Mouse (Mus musculus): ENCODE data around the gene Ltf. TPM values are rescaled to one million over a fixed set of nuclear protein-coding genes. Genes with fewer than 3 reads are reported as not detected.

Gene Ltf
- total and polyA plus RNA-seq, 3 experiments, result 0.86 to 2.1 TPM; not detected in 1

DNA sequence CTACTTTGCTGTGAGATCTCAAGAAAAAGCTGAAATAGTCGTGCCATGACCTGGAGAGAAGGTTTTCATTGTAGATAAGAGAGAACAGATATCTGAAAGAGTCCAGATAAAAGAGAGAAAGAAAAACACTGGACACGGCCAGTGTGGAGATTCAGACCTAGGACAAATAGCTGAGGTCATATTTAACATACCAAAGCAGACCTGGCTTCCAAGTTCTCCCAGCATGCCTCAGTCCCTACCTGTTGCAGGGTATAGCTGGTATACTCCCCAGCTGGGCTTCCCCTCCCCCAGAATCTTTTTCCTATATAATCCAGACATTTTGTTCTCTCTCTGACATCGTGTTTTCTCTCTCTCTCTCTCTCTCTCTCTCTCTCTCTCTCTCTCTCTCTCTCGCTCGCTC lies 68.9 kb downstream of the Ltf start:
- DNase-seq, result no peak

DNA sequence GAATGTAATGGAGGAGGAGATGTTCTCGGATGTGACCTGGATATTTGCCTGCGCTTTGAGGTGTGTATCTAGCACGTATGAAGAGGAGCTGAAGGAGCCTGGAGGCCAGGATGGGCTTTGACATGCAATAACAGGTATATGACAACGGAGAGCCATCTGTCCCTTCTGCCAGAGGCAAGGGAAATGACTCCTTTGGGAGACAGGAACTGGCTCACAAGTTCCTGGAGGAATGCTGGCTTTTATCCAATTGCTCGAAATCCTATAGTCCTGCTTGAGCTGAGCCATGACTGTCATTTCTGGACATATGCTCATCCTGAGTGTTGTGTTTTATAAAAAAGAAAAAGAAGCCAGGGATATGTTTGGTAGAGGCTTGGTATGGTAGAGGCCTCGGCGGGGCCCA lies 69.8 kb downstream of the Ltf start:
- DNase-seq, result no peak

Other genes with a start within 250 kb of the Ltf start
- gene Prss42, start 221.1 kb upstream of the Ltf start, total RNA-seq (2021), result not detected
- not detected in 2 replicates for gene Prss42, start 221.1 kb upstream of the Ltf start, polyA plus RNA-seq (2012; rRNA removed)
- gene Prss44, start 205.3 kb upstream of the Ltf start, total RNA-seq (2021), result not detected
- gene Prss44, start 205.3 kb upstream of the Ltf start, polyA plus RNA-seq (2012; rRNA removed), result not detected in 2 replicates
- gene Prss43, start 192.6 kb upstream of the Ltf start, total RNA-seq (2021), result not detected
- not detected in 2 replicates for gene Prss43, start 192.6 kb upstream of the Ltf start, polyA plus RNA-seq (2012; rRNA removed)
- gene Prss45, start 184.7 kb upstream of the Ltf start, total RNA-seq (2021), result not detected
- gene Prss45, start 184.7 kb upstream of the Ltf start, polyA plus RNA-seq (2012; rRNA removed), result not detected in 2 replicates
- not detected for gene Prss46, start 174.8 kb upstream of the Ltf start, total RNA-seq (2021)
- not detected in 2 replicates for gene Prss46, start 174.8 kb upstream of the Ltf start, polyA plus RNA-seq (2012; rRNA removed)
- not detected for gene Prss50, start 161.3 kb upstream of the Ltf start, total RNA-seq (2021)
- not detected in 2 replicates for gene Prss50, start 161.3 kb upstream of the Ltf start, polyA plus RNA-seq (2012; rRNA removed)
- gene Als2cl, start 139.4 kb upstream of the Ltf start, total RNA-seq (2021), result 10 to 100 TPM; 13.3 to 20.2 TPM
- gene Als2cl, start 139.4 kb upstream of the Ltf start, polyA plus RNA-seq (2012; rRNA removed), result 43.0 and 52.5 TPM in 2 replicates
- gene Tmie, start 139.2 kb upstream of the Ltf start, total RNA-seq (2021), result 1 to 10 TPM; 2.0 to 3.9 TPM
- gene Tmie, start 139.2 kb upstream of the Ltf start, polyA plus RNA-seq (2012; rRNA removed), result 2.2 and 4.6 TPM in 2 replicates
- not detected for gene Fam240a, start 102.4 kb upstream of the Ltf start, total RNA-seq (2021)
- gene Fam240a, start 102.4 kb upstream of the Ltf start, polyA plus RNA-seq (2012; rRNA removed), result not detected in 2 replicates
- not detected for gene Tdgf1, start 73.1 kb upstream of the Ltf start, total RNA-seq (2021)
- not detected in 2 replicates for gene Tdgf1, start 73.1 kb upstream of the Ltf start, polyA plus RNA-seq (2012; rRNA removed)
- 10 to 100 TPM in 1 of 2 experiments, 1 to 10 TPM in 1; 8.0 to 18.5 TPM for gene Lrrc2, start 67.7 kb upstream of the Ltf start, total RNA-seq (2021)
- 0.34 and 0.39 TPM in 2 replicates for gene Lrrc2, start 67.7 kb upstream of the Ltf start, polyA plus RNA-seq (2012; rRNA removed)
- 1 to 10 TPM; 3.9 to 4.7 TPM for gene Rtp3, start 28.7 kb upstream of the Ltf start, total RNA-seq (2021)
- 8.7 and 8.8 TPM in 2 replicates for gene Rtp3, start 28.7 kb upstream of the Ltf start, polyA plus RNA-seq (2012; rRNA removed)
- 10 to 100 TPM in 1 of 2 experiments, 1 to 10 TPM in 1; 8.0 to 10.1 TPM for gene Ccrl2, start 38.2 kb downstream of the Ltf start, total RNA-seq (2021)
- 4.8 and 5.2 TPM in 2 replicates for gene Ccrl2, start 38.2 kb downstream of the Ltf start, polyA plus RNA-seq (2012; rRNA removed)
- gene Lrrfip2, start 98.3 kb downstream of the Ltf start, total RNA-seq (2021), result 10 to 100 TPM; 51.4 to 60.7 TPM
- gene Lrrfip2, start 98.3 kb downstream of the Ltf start, polyA plus RNA-seq (2012; rRNA removed), result 10.7 and 11.6 TPM in 2 replicates